Comparison of ENCODE assay signal across 23 mouse cellular contexts in genomic region chr6:38021406-38021805, GRCm38 (mm10). TPM values are rescaled to one million over a fixed set of nuclear protein-coding genes. Genes with fewer than 3 reads are reported as not detected.
"Had no signal": no experiment of that assay in that cellular context is flagged by ENCODE, and none has a peak within 500 bp of the region (broad histone marks: within the 10 kb centered on the region; RNA-seq: fewer than 3 reads in every experiment).

No protein-coding gene starts in this region.

- H3K9ac ChIP-seq: liver, postnatal 0 days; lung, embryonic 15.5 days; midbrain, embryonic 13.5 days; midbrain, embryonic 15.5 days; neural tube, embryonic 13.5 days; neural tube, embryonic 15.5 days had no signal

- H3K9me3 ChIP-seq: lung, embryonic 15.5 days; midbrain, embryonic 13.5 days; midbrain, embryonic 15.5 days; neural tube, embryonic 13.5 days; neural tube, embryonic 15.5 days had no signal

- H3K4me3 ChIP-seq: lung, embryonic 15.5 days; megakaryocyte, embryonic 14.5 days; midbrain, embryonic 13.5 days; midbrain, embryonic 15.5 days; neural tube, embryonic 13.5 days; neural tube, embryonic 15.5 days had no signal

- H3K4me1 ChIP-seq: midbrain, embryonic 13.5 days; midbrain, embryonic 15.5 days; neural tube, embryonic 15.5 days had no signal

- ATAC-seq: liver, postnatal 0 days; lung, postnatal 0 days; midbrain, embryonic 13.5 days; midbrain, embryonic 15.5 days had no signal

- DNase-seq: liver, postnatal 0 days; lung, adult 2 months; lung, postnatal 14 days; lung, postnatal 36 days; retina, postnatal 1 day; right cerebral cortex, adult 18-20 months; right cerebral cortex, postnatal 25 days; right cerebral cortex, postnatal 4 days; spleen, adult 18-20 months; thymus, adult 2 months; thymus, postnatal 25 days; thymus, postnatal 4 days had no signal

- H3K27ac ChIP-seq: lung, embryonic 15.5 days; macrophage; midbrain, embryonic 13.5 days; midbrain, embryonic 15.5 days; neural tube, embryonic 13.5 days; neural tube, embryonic 15.5 days had no signal

- H3K4me2 ChIP-seq: lung, embryonic 15.5 days; midbrain, embryonic 11.5 days; midbrain, embryonic 13.5 days; midbrain, embryonic 15.5 days; neural tube, embryonic 13.5 days; neural tube, embryonic 15.5 days had no signal

- H3K36me3 ChIP-seq: lung, embryonic 15.5 days; midbrain, embryonic 13.5 days; midbrain, embryonic 15.5 days; neural tube, embryonic 13.5 days; neural tube, embryonic 15.5 days had no signal

- H3K27me3 ChIP-seq: lung, embryonic 15.5 days; midbrain, embryonic 13.5 days; midbrain, embryonic 15.5 days; neural tube, embryonic 13.5 days; neural tube, embryonic 15.5 days had no signal

RNA-seq across cellular contexts. Expression of gene Svopl, which starts 25.4 kb away (rescaled TPM):
- total RNA-seq: megakaryocyte progenitor cell, adult 5-6 weeks; monocyte, adult 5-6 weeks had no signal
- polyA plus RNA-seq: macrophage had no signal
